Mouse (Mus musculus) skeletal muscle tissue, postnatal 0 days (tissue): Measurements from ENCODE around the gene Dusp18. TPM values are rescaled to one million over a fixed set of nuclear protein-coding genes. Genes with fewer than 3 reads are reported as not detected.

Experiments
- polyA plus RNA-seq: library from polyadenylated mRNA; unstranded; fragments of >200 nt; fragmentation: Nextera tagmentation; extraction: Ambion mirVana; gene quantifications from 2 replicates; pipeline ENCODE4 v1.2.1, GENCODE M21; 2015

Dusp18 gene
- polyA plus RNA-seq, result 4.0 and 4.6 TPM in 2 replicates

DNA sequence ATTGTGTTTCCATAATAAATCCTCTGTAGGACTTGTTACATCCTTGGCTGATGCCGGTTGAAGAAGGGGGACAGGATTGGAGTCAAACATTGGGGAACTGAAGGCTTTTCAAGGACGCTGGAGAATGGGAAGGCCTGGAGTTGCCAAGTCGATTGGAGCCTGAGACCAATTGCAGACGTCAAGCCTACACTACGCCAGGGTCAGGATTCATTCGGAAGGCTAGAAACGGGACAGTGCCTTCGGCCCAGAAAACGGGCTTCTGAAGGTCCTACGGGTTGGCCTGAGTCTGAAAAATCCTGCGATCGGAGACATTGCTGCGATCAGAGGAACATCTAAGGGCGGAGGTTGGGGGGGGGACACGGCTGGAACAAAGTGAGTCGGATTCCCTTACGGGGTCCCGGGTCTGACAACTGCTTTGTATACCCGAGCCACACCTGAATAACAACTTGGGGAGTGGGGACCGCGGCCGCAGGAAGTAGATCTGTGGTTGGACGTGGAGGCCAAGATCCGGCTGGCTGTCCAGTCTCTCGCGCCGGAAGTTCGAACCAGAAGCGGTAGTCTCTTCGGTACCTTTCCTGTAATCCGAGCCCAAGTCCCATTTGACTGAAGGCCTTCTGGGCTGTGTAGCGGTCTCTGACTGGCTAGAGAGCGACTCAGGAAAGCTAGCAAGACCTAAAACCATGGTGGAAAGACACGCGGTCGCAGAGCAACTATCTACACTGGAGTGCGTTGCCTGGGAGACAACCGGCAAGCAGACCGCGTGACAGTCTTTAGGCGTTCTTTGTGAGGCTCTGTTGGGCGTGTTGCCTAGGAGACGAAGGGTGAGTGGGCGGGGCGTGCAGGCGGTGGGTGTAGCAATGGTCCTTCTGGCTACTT is at the start of gene Dusp18, which contains the start of gene 4921536K21Rik:
Gene Dusp18 (plus strand): TSS at position 835 of the 876 bp plus-strand sequence.
Gene 4921536K21Rik (minus strand): TSS at position 693 of the 876 bp plus-strand sequence.

DNA sequence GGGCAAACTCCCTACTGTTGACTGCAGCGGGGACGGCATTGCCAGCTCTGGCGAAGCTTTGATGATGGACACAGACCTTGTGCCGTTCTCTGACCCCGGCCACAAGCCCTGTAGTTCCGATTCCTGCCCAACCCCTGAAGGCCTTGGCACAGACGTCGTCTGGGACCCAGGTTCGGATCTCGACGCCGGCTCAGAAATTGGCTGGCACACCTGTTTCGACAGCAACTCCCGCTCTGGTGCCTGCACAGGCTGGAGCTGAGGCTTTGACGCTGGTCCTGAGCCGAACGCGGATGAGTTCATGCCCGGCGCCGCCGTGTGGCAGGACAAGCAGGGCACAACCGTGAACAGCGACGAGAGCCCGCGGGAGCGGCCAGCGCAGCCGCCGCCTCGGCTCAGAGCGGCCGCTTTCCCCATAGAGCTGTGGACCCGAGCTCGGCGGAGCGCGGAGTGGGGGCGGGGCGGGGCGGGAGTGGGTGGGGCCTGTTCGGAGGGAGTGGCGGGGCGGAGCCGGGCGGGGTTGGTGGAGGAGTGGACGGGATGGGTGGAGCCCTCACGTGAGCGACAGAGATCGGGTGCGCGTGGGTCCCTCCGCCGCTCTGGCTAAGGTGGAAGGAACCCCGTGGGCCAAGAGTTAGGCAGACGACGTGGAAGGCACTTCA is 31.5 kb upstream of the Dusp18 start, which contains the start of gene Osbp2:
Gene Osbp2 (minus strand): TSS at position 450 of the 659 bp plus-strand sequence.

DNA sequence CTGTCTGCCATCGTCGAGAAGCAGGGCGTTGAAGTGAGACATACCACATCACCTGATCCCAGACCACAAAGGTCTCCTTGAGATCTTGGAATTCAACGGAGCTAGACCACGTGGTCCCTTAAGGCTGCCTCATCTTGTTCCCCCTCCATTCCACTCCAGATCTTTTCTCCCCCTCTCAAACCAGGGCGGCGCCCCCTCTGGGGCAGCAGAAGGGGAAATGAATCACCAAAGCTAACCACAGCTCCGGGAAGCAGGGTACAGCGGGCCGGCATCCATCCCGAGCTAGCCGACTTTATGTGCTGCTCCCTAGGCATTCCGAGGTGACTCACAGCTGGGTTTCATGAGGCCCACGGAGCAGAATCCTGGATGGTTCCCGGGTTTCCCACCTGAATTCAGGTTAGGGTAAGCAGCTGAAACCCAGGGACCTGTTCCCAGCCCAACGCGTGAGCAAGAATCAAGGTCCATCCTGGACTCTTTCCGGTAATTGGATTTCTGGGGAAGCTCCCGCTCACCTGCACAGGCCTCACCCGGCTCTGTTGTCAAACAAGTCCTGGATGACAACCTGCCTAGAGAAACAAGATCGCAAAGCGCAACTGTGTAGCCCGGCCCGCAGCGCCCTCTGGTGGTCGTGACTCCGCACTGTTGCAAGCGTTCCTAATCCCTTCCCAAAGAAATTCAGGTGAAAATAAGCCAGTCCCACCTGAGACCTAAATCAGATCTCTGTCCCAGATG is 19.2 kb downstream of the Dusp18 start, which contains the start of gene Slc35e4:
Gene Slc35e4 (minus strand): TSS at position 556 of the 732 bp plus-strand sequence.

DNA sequence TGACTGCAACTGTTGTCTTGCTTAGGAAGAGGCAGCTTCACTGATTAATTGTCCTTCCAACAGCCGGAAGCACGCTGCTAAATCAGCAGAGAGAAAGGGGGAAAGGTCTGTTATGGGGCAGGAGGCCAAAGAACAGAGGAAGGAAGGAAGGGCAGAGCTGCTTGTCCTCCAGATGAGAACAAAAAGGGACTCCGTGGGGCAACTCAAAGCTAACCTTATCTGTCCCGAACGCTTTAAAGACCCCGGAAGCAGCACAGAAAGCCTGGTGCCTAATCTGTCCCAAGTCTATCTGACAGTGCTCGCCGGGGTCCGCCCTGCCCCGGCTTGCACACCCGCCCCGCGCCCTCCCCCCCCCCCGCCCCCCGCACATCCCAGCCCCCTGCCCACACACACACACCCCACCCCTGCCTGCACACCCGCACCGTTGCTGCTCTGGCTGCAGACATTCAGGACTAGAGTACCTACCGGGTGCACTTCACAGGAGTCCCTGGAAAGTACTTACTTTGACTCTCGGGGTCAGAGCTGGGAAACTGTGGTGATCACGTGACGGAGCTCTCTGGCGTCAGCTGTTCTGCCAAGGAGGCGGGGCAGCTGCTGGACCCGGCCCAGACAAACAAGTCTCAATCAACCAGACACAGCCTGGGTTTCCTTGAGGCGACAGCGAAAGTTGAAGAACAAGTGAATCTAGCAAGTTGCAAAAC is 36.6 kb downstream of the Dusp18 start, which contains the start of gene Tcn2:
Gene Tcn2 (minus strand): TSS at position 649 of the 701 bp plus-strand sequence.

Other genes with a start within 250 kb of the Dusp18 start
- 8.1 and 8.9 TPM in 2 replicates for gene Morc2a, start 246.0 kb upstream of the Dusp18 start, polyA plus RNA-seq
- gene Osbp2, start 31.3 kb upstream of the Dusp18 start, polyA plus RNA-seq, result 0.37 TPM in 2 replicates
- gene 4921536K21Rik, start 142 bp upstream of the Dusp18 start, polyA plus RNA-seq, result 0.10 and 0.15 TPM in 2 replicates
- gene Slc35e4, start 19.4 kb downstream of the Dusp18 start, polyA plus RNA-seq, result 11.4 and 11.6 TPM in 2 replicates
- 40.2 and 56.6 TPM in 2 replicates for gene Tcn2, start 36.9 kb downstream of the Dusp18 start, polyA plus RNA-seq
- 35.7 and 36.6 TPM in 2 replicates for gene Pes1, start 68.7 kb downstream of the Dusp18 start, polyA plus RNA-seq
- not detected in 2 replicates for gene 4930556J24Rik, start 81.5 kb downstream of the Dusp18 start, polyA plus RNA-seq
- 4.0 and 4.8 TPM in 2 replicates for gene Gal3st1, start 88.4 kb downstream of the Dusp18 start, polyA plus RNA-seq
- 0.10 and 0.60 TPM in 2 replicates for gene Sec14l4, start 136.2 kb downstream of the Dusp18 start, polyA plus RNA-seq
- not detected in 2 replicates for gene Sec14l3, start 169.6 kb downstream of the Dusp18 start, polyA plus RNA-seq
- gene Mtfp1, start 200.2 kb downstream of the Dusp18 start, polyA plus RNA-seq, result 16.6 and 19.9 TPM in 2 replicates
- 0.85 and 1.1 TPM in 2 replicates for gene Sec14l2, start 228.2 kb downstream of the Dusp18 start, polyA plus RNA-seq
- 13.5 and 15.0 TPM in 2 replicates for gene Rnf215, start 240.0 kb downstream of the Dusp18 start, polyA plus RNA-seq